Mouse (Mus musculus): ENCODE results near the gene Bcor. TPM values are rescaled to one million over a fixed set of nuclear protein-coding genes. Genes with fewer than 3 reads are reported as not detected.

Gene Bcor
- polyA plus RNA-seq, 1 experiment from 2014 or later, result 19.3 TPM

GRCm38 (mm10) chrX:12046676-12047075 is 113.5 kb downstream of the Bcor start:
- WGBS, result 70% methylated on average over 13 of the region's 13 CpGs

GRCm38 (mm10) chrX:12043352-12043751 is 116.8 kb downstream of the Bcor start:
- 86% methylated on average over 14 of the region's 14 CpGs for WGBS
- Histone ChIP-seq H3K36me3 (peaks cover 74% of the 10 kb centered on the region), H3K4me1 (peaks cover 6% of the 10 kb centered on the region; the same call in 1 of the 2 replicates), H3K4me3 (replicated peaks) (no peak overlapping the region), H3K27ac (no peak overlapping the region), H3K9ac (no peak overlapping the region), H3K4me2 (no peak overlapping the region), H3K9me3 (replicated peaks) (no peaks in the 10 kb centered on the region), H3K27me3 (peaks cover 22% of the 10 kb centered on the region)
- ATAC-seq (replicated peaks; ENCODE audit: low FRiP score), result no peak

More at GRCm38 (mm10) chrX:12046676-12047075, 113.5 kb downstream of the Bcor start:
- Histone ChIP-seq H3K4me2 (no peak overlapping the region), H3K36me3 (peaks cover 50% of the 10 kb centered on the region), H3K4me3 (replicated peaks) (no peak overlapping the region), H3K9me3 (replicated peaks) (no peaks in the 10 kb centered on the region), H3K4me1 (peaks cover 11% of the 10 kb centered on the region), H3K27ac (no peak overlapping the region), H3K27me3 (peaks cover 22% of the 10 kb centered on the region), H3K9ac (no peak overlapping the region)
- ATAC-seq (replicated peaks; ENCODE audit: low FRiP score), result no peak

DNA sequence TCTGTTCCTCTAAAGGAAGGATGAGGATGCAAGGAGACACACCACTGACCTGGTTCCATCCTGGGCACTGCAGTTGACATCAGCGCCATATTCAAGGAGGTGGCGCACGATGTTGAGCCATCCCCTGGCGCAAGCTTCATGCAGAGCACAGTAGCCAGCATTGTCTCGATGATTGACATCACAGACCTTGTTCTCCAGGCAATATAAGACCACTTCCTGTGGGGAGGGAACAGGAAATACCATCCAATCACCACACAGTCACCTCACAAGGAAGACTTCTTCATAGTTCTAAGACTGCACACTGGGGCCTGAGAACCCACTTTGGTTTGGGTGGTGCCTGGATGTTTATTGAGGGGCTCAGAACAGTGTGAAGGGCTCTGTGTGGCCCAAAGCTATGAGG is 118.7 kb downstream of the Bcor start:
- Histone ChIP-seq H3K9ac (no peak overlapping the region), H3K27ac (no peak overlapping the region), H3K4me2 (no peak overlapping the region), H3K4me1 (no peaks in the 10 kb centered on the region), H3K4me3 (replicated peaks) (no peak overlapping the region), H3K9me3 (replicated peaks) (no peaks in the 10 kb centered on the region), H3K36me3 (peaks cover 73% of the 10 kb centered on the region), H3K27me3 (peaks cover 20% of the 10 kb centered on the region)
- no peak for ATAC-seq (replicated peaks; ENCODE audit: low FRiP score)
- WGBS, result 92% methylated on average over 5 of the region's 5 CpGs

- no peak overlapping the region for H3K4me3 ChIP-seq (replicated peaks)
- H3K9ac ChIP-seq, result no peak overlapping the region
- H3K4me1 ChIP-seq, result no peaks in the 10 kb centered on the region
- 51% methylated on average over 15 of the region's 15 CpGs for WGBS
- no peaks in the 10 kb centered on the region for H3K36me3 ChIP-seq
- ATAC-seq (replicated peaks; ENCODE audit: low FRiP score), result no peak
- H3K27ac ChIP-seq, result no peak overlapping the region
- H3K27me3 ChIP-seq, result peaks cover 5% of the 10 kb centered on the region
- H3K4me2 ChIP-seq, result no peak overlapping the region
- H3K9me3 ChIP-seq (replicated peaks), result no peaks in the 10 kb centered on the region
These were observed 145.3 kb downstream of the Bcor start for GRCm38 (mm10) chrX:12014726-12015464.

DNA sequence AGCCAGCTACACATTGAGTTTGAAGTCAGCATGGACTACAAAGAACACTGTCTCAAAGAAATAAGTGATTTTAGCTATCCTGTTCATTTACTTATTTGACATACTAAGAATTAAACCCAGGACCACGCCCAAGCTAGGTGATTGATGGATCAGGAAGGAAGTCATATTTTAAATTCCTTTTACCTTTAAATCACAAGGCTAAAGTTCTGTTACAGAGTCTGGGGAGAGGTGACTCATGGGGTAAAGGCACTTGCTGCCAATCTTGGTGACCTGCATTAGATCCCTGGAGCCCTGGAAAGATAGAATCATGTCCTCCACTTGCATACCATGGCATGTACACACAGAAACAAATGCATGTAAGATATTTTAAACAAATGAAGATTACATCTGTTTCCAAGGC is 149.5 kb downstream of the Bcor start:
- peaks cover 41% of the 10 kb centered on the region for H3K27me3 ChIP-seq
- peaks cover 23% of the 10 kb centered on the region for H3K4me1 ChIP-seq
- ATAC-seq (replicated peaks; ENCODE audit: low FRiP score), result no peak
- H3K9ac ChIP-seq, result no peak overlapping the region
- no peak overlapping the region for H3K4me3 ChIP-seq (replicated peaks)
- WGBS, result 94% methylated on average over 1 of the region's 1 CpGs
- no peaks in the 10 kb centered on the region for H3K36me3 ChIP-seq
- no peak overlapping the region for H3K4me2 ChIP-seq
- H3K27ac ChIP-seq, result no peak overlapping the region
- no peaks in the 10 kb centered on the region for H3K9me3 ChIP-seq (replicated peaks)

DNA sequence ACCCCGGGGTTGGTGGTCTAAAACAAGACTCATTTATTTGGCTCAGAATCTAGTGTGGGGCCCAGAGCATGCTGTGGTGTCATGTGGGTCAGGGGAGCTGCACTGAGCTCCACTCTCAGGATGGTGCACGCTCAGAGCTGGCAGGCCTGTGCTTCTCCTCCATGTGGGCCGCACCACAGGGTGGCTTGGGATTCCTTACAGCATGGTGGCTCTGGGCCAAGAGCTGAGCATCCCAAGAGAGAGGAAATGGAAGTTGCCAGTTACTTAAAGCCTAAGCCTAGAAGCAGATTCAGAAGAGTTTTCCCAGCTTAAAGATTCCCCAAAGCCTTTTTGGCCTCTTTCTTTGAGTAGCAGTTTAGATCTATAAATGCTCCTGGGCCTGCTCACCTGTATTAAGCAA is 151.1 kb downstream of the Bcor start:
- ATAC-seq (replicated peaks; ENCODE audit: low FRiP score), result no peak
- H3K27me3 ChIP-seq, result peaks cover 57% of the 10 kb centered on the region
- no peak overlapping the region for H3K4me2 ChIP-seq
- no peak overlapping the region for H3K4me3 ChIP-seq (replicated peaks)
- no peak overlapping the region for H3K9ac ChIP-seq
- peaks cover 39% of the 10 kb centered on the region for H3K4me1 ChIP-seq
- no peaks in the 10 kb centered on the region for H3K36me3 ChIP-seq
- WGBS, result 46% methylated on average over 3 of the region's 3 CpGs
- H3K27ac ChIP-seq, result 0 out of 2 replicates have a peak overlapping the region, but pooled peaks have one; percentile 27
- H3K9me3 ChIP-seq (replicated peaks), result no peaks in the 10 kb centered on the region

- Histone ChIP-seq H3K4me2 (peak overlapping the region; percentile 71; the same call in 1 of the 2 replicates), H3K27ac (no peak overlapping the region), H3K4me3 (replicated peaks) (no peak overlapping the region), H3K9me3 (replicated peaks) (no peaks in the 10 kb centered on the region), H3K36me3 (no peaks in the 10 kb centered on the region), H3K27me3 (peaks cover 68% of the 10 kb centered on the region), H3K9ac (no peak overlapping the region), H3K4me1 (peaks cover 50% of the 10 kb centered on the region)
- ATAC-seq (replicated peaks; ENCODE audit: low FRiP score), result no peak
- 21% methylated on average over 11 of the region's 11 CpGs for WGBS
These were observed 152.2 kb downstream of the Bcor start for GRCm38 (mm10) chrX:12007832-12008540.

GRCm38 (mm10) chrX:12006882-12007753 is 153.0 kb downstream of the Bcor start:
- Histone ChIP-seq H3K27me3 (peaks cover 74% of the 10 kb centered on the region), H3K36me3 (no peaks in the 10 kb centered on the region), H3K4me3 (replicated peaks) (peak overlapping the region; percentile 49), H3K9ac (peak overlapping the region; percentile 41; the same call in 1 of the 2 replicates), H3K4me1 (peaks cover 55% of the 10 kb centered on the region), H3K9me3 (replicated peaks) (no peaks in the 10 kb centered on the region), H3K27ac (peak overlapping the region; percentile 93), H3K4me2 (peak overlapping the region; percentile 71)
- ATAC-seq (replicated peaks; ENCODE audit: low FRiP score), result peak; percentile 63
- 3% methylated on average over 72 of the region's 75 CpGs for WGBS

- WGBS, result 4% methylated on average over 51 of the region's 57 CpGs
- peaks cover 64% of the 10 kb centered on the region for H3K4me1 ChIP-seq
These were observed 153.9 kb downstream of the Bcor start for GRCm38 (mm10) chrX:12006031-12006881.

GRCm38 (mm10) chrX:12005181-12006030 is 154.7 kb downstream of the Bcor start:
- peak overlapping the region; percentile 49 for H3K4me3 ChIP-seq (replicated peaks)
- H3K36me3 ChIP-seq, result no peaks in the 10 kb centered on the region
- H3K4me2 ChIP-seq, result peak overlapping the region; percentile 71
- 0 out of 2 replicates have a peak overlapping the region, but pooled peaks have one; percentile 23 for H3K9ac ChIP-seq
- H3K4me1 ChIP-seq, result peaks cover 72% of the 10 kb centered on the region
- peak overlapping the region; percentile 93 for H3K27ac ChIP-seq
- WGBS, result 7% methylated on average over 38 of the region's 38 CpGs
- peak; percentile 75 for ATAC-seq (replicated peaks; ENCODE audit: low FRiP score)
- H3K27me3 ChIP-seq, result peaks cover 86% of the 10 kb centered on the region
- no peaks in the 10 kb centered on the region for H3K9me3 ChIP-seq (replicated peaks)

More at GRCm38 (mm10) chrX:12006031-12006881, 153.9 kb downstream of the Bcor start:
- ATAC-seq (replicated peaks; ENCODE audit: low FRiP score), result peak; percentile 15
- H3K27me3 ChIP-seq, result peaks cover 83% of the 10 kb centered on the region
- peak overlapping the region; percentile 41 for H3K9ac ChIP-seq
- peak overlapping the region; percentile 93 for H3K27ac ChIP-seq
- no peaks in the 10 kb centered on the region for H3K36me3 ChIP-seq
- no peaks in the 10 kb centered on the region for H3K9me3 ChIP-seq (replicated peaks)
- H3K4me3 ChIP-seq (replicated peaks), result peak overlapping the region; percentile 49
- peak overlapping the region; percentile 71 for H3K4me2 ChIP-seq
